9 mouse cellular contexts compared by ENCODE assay signal in genomic region chr4:133042244-133042643, GRCm38 (mm10). TPM values are rescaled to one million over a fixed set of nuclear protein-coding genes. Genes with fewer than 3 reads are reported as not detected.
A peak's percentile ranks its signal among the peaks of the same experiment; 100 is the strongest.
DNase-seq lines count a peak whose midpoint lies in the region; ATAC-seq and TF ChIP-seq lines count a peak whose summit lies in the region.
"Had no signal": no experiment of that assay in that cellular context is flagged by ENCODE, and none has a peak within 500 bp of the region (broad histone marks: within the 10 kb centered on the region; RNA-seq: fewer than 3 reads in every experiment).

No protein-coding gene starts in this region.

- H3K9ac ChIP-seq in intestine, embryonic 14.5 days (ENCODE audit: low read length) = no peak overlapping the region
- no peak overlapping the region for H3K9ac ChIP-seq in intestine, postnatal 0 days (ENCODE audit: low read depth, low read length)
- H3K9ac ChIP-seq in forebrain, embryonic 16.5 days (replicated peaks; ENCODE audit: low read depth, low read length) = no peak overlapping the region
- H3K9ac ChIP-seq in midbrain, embryonic 12.5 days (replicated peaks) = no peak overlapping the region

- no peak for TF ChIP-seq POLR2A in brain, embryonic 14.5 days (IDR thresholded peaks at IDR 0.05; ENCODE audit: borderline replicate concordance, extremely low read depth, insufficient read depth, insufficient read length, poor library complexity, severe bottlenecking)

- peak overlapping the region; percentile 24 for H3K4me2 ChIP-seq in intestine, embryonic 14.5 days (ENCODE audit: low read length)
- no peak overlapping the region for H3K4me2 ChIP-seq in intestine, postnatal 0 days (replicated peaks; ENCODE audit: low read depth)
- peak overlapping the region; percentile 41 for H3K4me2 ChIP-seq in forebrain, embryonic 16.5 days (ENCODE audit: low read length)
- peak overlapping the region; percentile 44 for H3K4me2 ChIP-seq in midbrain, embryonic 12.5 days (replicated peaks)

- peak overlapping the region; percentile 47; the same call in 1 of the 2 replicates for H3K27ac ChIP-seq in intestine, embryonic 14.5 days (ENCODE audit: low read depth)
- H3K27ac ChIP-seq in intestine, postnatal 0 days (ENCODE audit: low read depth, low read length) = no peak overlapping the region
- peak overlapping the region; percentile 51 for H3K27ac ChIP-seq in forebrain, embryonic 16.5 days (ENCODE audit: low read length)
- peak overlapping the region; percentile 89 for H3K27ac ChIP-seq in midbrain, embryonic 12.5 days (replicated peaks)
- H3K27ac ChIP-seq: macrophage had no signal

- no peak for TF ChIP-seq CTCF in intestine, postnatal 0 days (IDR thresholded peaks at IDR 0.05; ENCODE audit: low read depth)
- TF ChIP-seq CTCF in brain, embryonic 14.5 days (IDR thresholded peaks at IDR 0.05; ENCODE audit: borderline replicate concordance, extremely low read depth, insufficient read depth, insufficient read length) = no peak

- ATAC-seq in intestine, embryonic 14.5 days (replicated peaks; ENCODE audit: low FRiP score, low TSS enrichment, low read depth) = no peak
- no peak for ATAC-seq in intestine, postnatal 0 days
- no peak for ATAC-seq in forebrain, embryonic 16.5 days
- ATAC-seq in midbrain, embryonic 12.5 days (ENCODE audit: low FRiP score, low read depth) = no peak
- no peak for ATAC-seq in megakaryocyte progenitor cell, adult 5-6 weeks (replicated peaks; ENCODE audit: poor library complexity)

- H3K4me3 ChIP-seq in intestine, embryonic 14.5 days (ENCODE audit: low read depth, low read length) = no peak overlapping the region
- H3K4me3 ChIP-seq in intestine, postnatal 0 days (ENCODE audit: low read depth, low read length) = no peak overlapping the region
- no peak overlapping the region for H3K4me3 ChIP-seq in forebrain, embryonic 16.5 days (replicated peaks; ENCODE audit: low read length)
- H3K4me3 ChIP-seq in midbrain, embryonic 12.5 days = no peak overlapping the region

- no peak for DNase-seq in intestine, embryonic 14.5 days (ENCODE audit: low spot score)
- peak; percentile 29 for DNase-seq in brain, embryonic 14.5 days (ENCODE audit: low read depth)
- DNase-seq in right cerebral cortex, postnatal 10 days (ENCODE audit: low spot score in 2 of 2) = no peak
- DNase-seq in thymus, adult 18-20 months = no peak

- WGBS in intestine, embryonic 14.5 days = 38% methylated on average over 4 of the region's 4 CpGs
- 54% methylated on average over 4 of the region's 4 CpGs for WGBS in intestine, postnatal 0 days
- WGBS in forebrain, embryonic 16.5 days = 41% methylated on average over 4 of the region's 4 CpGs
- 19% methylated on average over 4 of the region's 4 CpGs for WGBS in midbrain, embryonic 12.5 days

- H3K4me1 ChIP-seq in intestine, embryonic 14.5 days (replicated peaks; ENCODE audit: control insufficient read depth, insufficient read depth, low read length) = peaks cover 80% of the 10 kb centered on the region
- peaks cover 13% of the 10 kb centered on the region; the same call in 1 of the 2 replicates for H3K4me1 ChIP-seq in intestine, postnatal 0 days (replicated peaks; ENCODE audit: control insufficient read depth, insufficient read depth, low read length)
- peaks cover 91% of the 10 kb centered on the region for H3K4me1 ChIP-seq in forebrain, embryonic 16.5 days (replicated peaks; ENCODE audit: control insufficient read depth, insufficient read depth, low read length)
- peaks cover 98% of the 10 kb centered on the region for H3K4me1 ChIP-seq in midbrain, embryonic 12.5 days

- no peaks in the 10 kb centered on the region for H3K36me3 ChIP-seq in intestine, embryonic 14.5 days (ENCODE audit: control insufficient read depth, insufficient read depth, low read length)
- H3K36me3 ChIP-seq in intestine, postnatal 0 days (ENCODE audit: control insufficient read depth, insufficient read depth) = peaks cover 2% of the 10 kb centered on the region; the same call in 1 of the 2 replicates
- no peaks in the 10 kb centered on the region for H3K36me3 ChIP-seq in forebrain, embryonic 16.5 days (ENCODE audit: control insufficient read depth, insufficient read depth)
- no peaks in the 10 kb centered on the region for H3K36me3 ChIP-seq in midbrain, embryonic 12.5 days

- H3K27me3 ChIP-seq in intestine, embryonic 14.5 days (replicated peaks; ENCODE audit: control insufficient read depth, insufficient read depth, low read length) = no peaks in the 10 kb centered on the region
- H3K27me3 ChIP-seq in intestine, postnatal 0 days (replicated peaks; ENCODE audit: control insufficient read depth, insufficient read depth, low read length) = no peaks in the 10 kb centered on the region
- H3K27me3 ChIP-seq in forebrain, embryonic 16.5 days (replicated peaks; ENCODE audit: control insufficient read depth, insufficient read depth, low read length) = peaks cover under 1% of the 10 kb centered on the region; the same call in 1 of the 2 replicates
- peaks cover 56% of the 10 kb centered on the region for H3K27me3 ChIP-seq in midbrain, embryonic 12.5 days

- H3K9me3 ChIP-seq in intestine, embryonic 14.5 days (ENCODE audit: control insufficient read depth, low read length) = no peaks in the 10 kb centered on the region
- no peaks in the 10 kb centered on the region for H3K9me3 ChIP-seq in intestine, postnatal 0 days (ENCODE audit: control insufficient read depth)
- no peaks in the 10 kb centered on the region for H3K9me3 ChIP-seq in forebrain, embryonic 16.5 days (ENCODE audit: control insufficient read depth, low read length)
- no peaks in the 10 kb centered on the region for H3K9me3 ChIP-seq in midbrain, embryonic 12.5 days

RNA-seq across cellular contexts. Expression of gene Ahdc1, which starts 31.2 kb away (rescaled TPM):
- 7.3 and 8.1 TPM in 2 replicates for polyA plus RNA-seq in intestine, embryonic 14.5 days (2014; fragmentation: Nextera tagmentation; extraction: Ambion mirVana)
- 2.4 and 3.1 TPM in 2 replicates for polyA plus RNA-seq in intestine, postnatal 0 days (2015; fragmentation: Nextera tagmentation; extraction: Ambion mirVana)
- polyA plus RNA-seq in brain, embryonic 14.5 days (2012; rRNA removed) = 20.9 and 43.2 TPM in 2 replicates
- 13.0 and 13.7 TPM in 2 replicates for polyA plus RNA-seq in forebrain, embryonic 16.5 days (2015; fragmentation: Nextera tagmentation; extraction: Ambion mirVana)
- 8.9 and 9.1 TPM in 2 replicates for polyA plus RNA-seq in midbrain, embryonic 12.5 days (2016; fragmentation: Nextera tagmentation; extraction: Ambion mirVana)
- total RNA-seq in megakaryocyte progenitor cell, adult 5-6 weeks (2015) = 4.1 and 5.3 TPM in 2 replicates
- total RNA-seq in megakaryocyte progenitor cell, adult 5-6 weeks (2017) = 0.81 and 3.8 TPM in 2 replicates
